In genomic region chr13:113035852-113036251, GRCm38 (mm10) we compare ENCODE assay signal across 8 mouse cellular contexts. TPM values are rescaled to one million over a fixed set of nuclear protein-coding genes. Genes with fewer than 3 reads are reported as not detected.
DNase-seq lines count a peak whose midpoint lies in the region; ATAC-seq lines count a peak whose summit lies in the region.

No protein-coding gene starts in this region.

- H3K27me3 ChIP-seq in embryonic facial prominence, embryonic 14.5 days (replicated peaks; ENCODE audit: control insufficient read depth, insufficient read depth, low read length) = peaks cover 36% of the 10 kb centered on the region
- peaks cover 41% of the 10 kb centered on the region for H3K27me3 ChIP-seq in limb, embryonic 12.5 days
- peaks cover 14% of the 10 kb centered on the region for H3K27me3 ChIP-seq in midbrain, embryonic 15.5 days (replicated peaks)

- no peak overlapping the region for H3K9ac ChIP-seq in embryonic facial prominence, embryonic 14.5 days (ENCODE audit: low read depth, low read length)
- no peak overlapping the region for H3K9ac ChIP-seq in limb, embryonic 12.5 days (replicated peaks)
- no peak overlapping the region for H3K9ac ChIP-seq in midbrain, embryonic 15.5 days

- peaks cover 11% of the 10 kb centered on the region for H3K4me1 ChIP-seq in embryonic facial prominence, embryonic 14.5 days (ENCODE audit: control insufficient read depth, insufficient read depth, low read length)
- peaks cover 17% of the 10 kb centered on the region for H3K4me1 ChIP-seq in limb, embryonic 12.5 days (replicated peaks)
- H3K4me1 ChIP-seq in midbrain, embryonic 15.5 days = peaks cover 26% of the 10 kb centered on the region

- no peak overlapping the region for H3K27ac ChIP-seq in embryonic facial prominence, embryonic 14.5 days (replicated peaks; ENCODE audit: low read depth, low read length)
- no peak overlapping the region for H3K27ac ChIP-seq in limb, embryonic 12.5 days
- no peak overlapping the region for H3K27ac ChIP-seq in midbrain, embryonic 15.5 days

- ATAC-seq in embryonic facial prominence, embryonic 14.5 days (ENCODE audit: low read depth) = peak; percentile 92
- peak; percentile 86 for ATAC-seq in limb, embryonic 12.5 days (ENCODE audit: insufficient number of reproducible peaks, insufficient read depth, low FRiP score, low TSS enrichment, low read depth)
- ATAC-seq in midbrain, embryonic 15.5 days (replicated peaks) = peak; percentile 80

- 0% methylated on average over 4 of the region's 4 CpGs for WGBS in embryonic facial prominence, embryonic 14.5 days
- 0% methylated on average over 4 of the region's 4 CpGs for WGBS in limb, embryonic 12.5 days
- under 1% methylated on average over 4 of the region's 4 CpGs for WGBS in midbrain, embryonic 15.5 days

- H3K9me3 ChIP-seq in embryonic facial prominence, embryonic 14.5 days (ENCODE audit: control insufficient read depth, low read length) = no peaks in the 10 kb centered on the region
- H3K9me3 ChIP-seq in limb, embryonic 12.5 days = no peaks in the 10 kb centered on the region
- no peaks in the 10 kb centered on the region for H3K9me3 ChIP-seq in midbrain, embryonic 15.5 days

- no peaks in the 10 kb centered on the region for H3K36me3 ChIP-seq in embryonic facial prominence, embryonic 14.5 days (ENCODE audit: control insufficient read depth, insufficient read depth, low read length)
- H3K36me3 ChIP-seq in limb, embryonic 12.5 days = no peaks in the 10 kb centered on the region
- no peaks in the 10 kb centered on the region for H3K36me3 ChIP-seq in midbrain, embryonic 15.5 days (replicated peaks)

- DNase-seq in B cell, adult 2 months = peak; percentile 69 to 77
- peak; percentile 60 to 78 for DNase-seq in adrenal gland, postnatal 36 days
- peak; percentile 97 for DNase-seq in embryonic facial prominence, embryonic 14.5 days (ENCODE audit: low spot score)
- peak; percentile 85 for DNase-seq in heart, adult 8-10 months (ENCODE audit: low spot score)
- peak; percentile 75 to 82 for DNase-seq in kidney, adult 8-10 months
- peak; percentile 59 to 74 for DNase-seq in spleen, postnatal 4 days (ENCODE audit: low spot score in 2 of 2)

- H3K4me3 ChIP-seq in embryonic facial prominence, embryonic 14.5 days (ENCODE audit: low read depth, low read length) = peak overlapping the region; percentile 57
- H3K4me3 ChIP-seq in limb, embryonic 12.5 days (replicated peaks) = peak overlapping the region; percentile 57
- peak overlapping the region; percentile 53; the same call in 1 of the 2 replicates for H3K4me3 ChIP-seq in midbrain, embryonic 15.5 days

- H3K4me2 ChIP-seq in embryonic facial prominence, embryonic 14.5 days (ENCODE audit: low read depth, low read length) = peak overlapping the region; percentile 99
- H3K4me2 ChIP-seq in limb, embryonic 12.5 days = peak overlapping the region; percentile 98
- H3K4me2 ChIP-seq in midbrain, embryonic 15.5 days = peak overlapping the region; percentile 99

RNA-seq across cellular contexts. Expression of gene Cdc20b, which starts 0.9 kb away (rescaled TPM):
- not detected for total RNA-seq in adrenal gland, postnatal 36 days (2021)
- polyA plus RNA-seq in embryonic facial prominence, embryonic 14.5 days (2014; fragmentation: Nextera tagmentation; extraction: Ambion mirVana) = 0.46 and 2.0 TPM in 2 replicates
- total RNA-seq in heart, adult 8-10 months (2022) = not detected
- polyA plus RNA-seq in limb, embryonic 12.5 days (2016; fragmentation: Nextera tagmentation; extraction: Ambion mirVana) = not detected in 2 replicates
- polyA plus RNA-seq in midbrain, embryonic 15.5 days (2015; fragmentation: Nextera tagmentation; extraction: Ambion mirVana) = 0.45 and 0.57 TPM in 2 replicates

RNA-seq across cellular contexts. Expression of gene Gpx8, which starts 10.4 kb away (rescaled TPM):
- total RNA-seq in adrenal gland, postnatal 36 days (2021) = 100 to 1,000 TPM; 101 to 120 TPM
- polyA plus RNA-seq in embryonic facial prominence, embryonic 14.5 days (2014; fragmentation: Nextera tagmentation; extraction: Ambion mirVana) = 210 and 222 TPM in 2 replicates
- 10 to 100 TPM; 32.6 to 36.7 (median 35.6) TPM for total RNA-seq in heart, adult 8-10 months (2022)
- polyA plus RNA-seq in limb, embryonic 12.5 days (2016; fragmentation: Nextera tagmentation; extraction: Ambion mirVana) = 141 and 152 TPM in 2 replicates
- 42.0 and 52.5 TPM in 2 replicates for polyA plus RNA-seq in midbrain, embryonic 15.5 days (2015; fragmentation: Nextera tagmentation; extraction: Ambion mirVana)

RNA-seq across cellular contexts. Expression of gene Mcidas, which starts 42.2 kb away (rescaled TPM):
- not detected for total RNA-seq in adrenal gland, postnatal 36 days (2021)
- polyA plus RNA-seq in embryonic facial prominence, embryonic 14.5 days (2014; fragmentation: Nextera tagmentation; extraction: Ambion mirVana) = 1.8 and 4.1 TPM in 2 replicates
- total RNA-seq in heart, adult 8-10 months (2022) = not detected
- polyA plus RNA-seq in limb, embryonic 12.5 days (2016; fragmentation: Nextera tagmentation; extraction: Ambion mirVana) = not detected in 2 replicates
- 0.75 and 0.83 TPM in 2 replicates for polyA plus RNA-seq in midbrain, embryonic 15.5 days (2015; fragmentation: Nextera tagmentation; extraction: Ambion mirVana)

RNA-seq across cellular contexts. Expression of gene Ccno, which starts 48.2 kb away (rescaled TPM):
- total RNA-seq in adrenal gland, postnatal 36 days (2021) = under 1 TPM; 0.70 to 0.92 TPM
- 4.1 and 9.0 TPM in 2 replicates for polyA plus RNA-seq in embryonic facial prominence, embryonic 14.5 days (2014; fragmentation: Nextera tagmentation; extraction: Ambion mirVana)
- under 1 TPM in 2 of 4 experiments, not detected in 2; 0.16 to 0.50 TPM for total RNA-seq in heart, adult 8-10 months (2022)
- 0.21 and 0.37 TPM in 2 replicates for polyA plus RNA-seq in limb, embryonic 12.5 days (2016; fragmentation: Nextera tagmentation; extraction: Ambion mirVana)
- polyA plus RNA-seq in midbrain, embryonic 15.5 days (2015; fragmentation: Nextera tagmentation; extraction: Ambion mirVana) = 1.6 and 2.3 TPM in 2 replicates
